Mouse (Mus musculus): ENCODE measurements around the gene Scnm1.

Scnm1 gene

GRCm38 (mm10) chr3:95106338-95107117 is 27.3 kb downstream of the Scnm1 start, which contains the start of gene Pip5k1a:
Gene Pip5k1a (minus strand): TSS chr3:95106930.
- peak; percentile 98 for DNase-seq (ENCODE audit: low spot score)

GRCm38 (mm10) chr3:95105586-95106337 is 28.0 kb downstream of the Scnm1 start:
- DNase-seq (ENCODE audit: low spot score) = no peak

GRCm38 (mm10) chr3:95105121-95105520 is 28.7 kb downstream of the Scnm1 start:
- no peak for DNase-seq (ENCODE audit: low spot score)

GRCm38 (mm10) chr3:95100854-95101253 is 33.0 kb downstream of the Scnm1 start:
- no peak for DNase-seq (ENCODE audit: low spot score)

GRCm38 (mm10) chr3:95088071-95088470 is 45.7 kb downstream of the Scnm1 start:
- no peak for DNase-seq (ENCODE audit: low spot score)

Measured in testis, postnatal 14 days (tissue).